Mouse (Mus musculus) right cerebral cortex, postnatal 25 days (tissue): ENCODE measurements around the gene Scrn1.
A peak's percentile ranks its signal among the peaks of the same experiment; 100 is the strongest.

ENCODE experiments used
- DNase-seq: peaks from one replicate; pipeline ENCODE4 v3.0.0; 2022

Gene Scrn1

DNA sequence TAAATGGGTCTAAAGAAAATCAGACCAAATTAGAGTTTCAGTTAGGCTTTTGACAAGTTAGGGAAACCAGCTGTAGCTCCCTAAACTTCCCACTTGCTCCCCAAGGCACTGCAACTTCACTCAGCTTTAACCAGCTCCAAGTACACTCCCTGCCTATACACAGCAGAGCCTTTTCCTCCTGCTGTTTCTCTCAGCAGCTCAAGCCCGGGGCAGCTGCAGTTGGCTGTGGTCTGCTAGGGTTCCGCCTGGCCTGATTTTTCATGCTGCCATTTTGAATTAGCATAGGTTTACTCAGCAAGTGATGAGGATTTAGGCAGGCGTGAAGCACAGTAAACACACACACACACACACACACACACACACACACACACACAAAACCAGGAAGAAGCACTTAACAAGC, 1.3 kb downstream of the Scrn1 start:
- DNase-seq, result peak; percentile 43

DNA sequence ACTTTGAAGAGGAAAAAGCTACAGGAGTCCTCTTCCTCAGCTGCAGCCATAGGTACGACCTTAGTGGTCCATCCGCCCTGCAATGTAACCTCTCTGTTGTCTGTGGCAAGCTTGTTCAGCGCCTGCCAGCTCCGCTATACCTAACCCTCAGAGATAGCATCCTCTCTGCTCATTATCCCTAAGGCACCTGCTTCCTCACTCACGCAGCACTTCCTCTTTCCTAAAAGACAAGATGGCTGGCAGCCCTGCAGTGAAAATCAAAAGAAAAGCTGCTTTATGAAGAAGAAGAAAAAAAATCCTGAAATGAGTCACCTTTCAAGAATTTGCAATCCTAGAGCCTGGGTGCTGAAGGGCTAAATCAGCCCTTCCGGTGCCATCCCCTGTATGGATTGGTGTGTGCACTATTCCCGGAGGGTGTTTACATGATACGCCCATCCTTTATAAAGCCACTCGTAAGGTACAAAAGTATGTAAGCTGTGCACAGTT, 1.7 kb downstream of the Scrn1 start:
- no peak for DNase-seq

DNA sequence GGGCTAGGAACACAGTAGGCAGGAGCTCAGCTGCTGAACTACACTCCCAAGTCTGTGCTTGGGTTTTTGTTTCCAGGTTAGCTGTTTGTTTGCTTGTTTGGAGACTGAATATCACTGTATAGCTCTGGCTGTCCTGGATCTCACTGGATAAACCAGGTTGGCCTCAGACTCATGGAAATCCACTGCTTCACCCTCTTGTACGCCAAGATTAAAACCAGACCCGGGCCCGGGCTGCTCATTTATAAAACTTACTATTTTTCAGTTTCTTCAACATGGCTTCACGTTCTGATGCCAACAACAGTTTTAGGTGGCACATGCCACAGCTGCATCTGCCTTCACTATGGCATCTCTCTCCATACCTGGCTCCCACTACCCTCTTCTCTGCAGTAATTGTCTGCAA, 2.7 kb downstream of the Scrn1 start:
- no peak for DNase-seq

DNA sequence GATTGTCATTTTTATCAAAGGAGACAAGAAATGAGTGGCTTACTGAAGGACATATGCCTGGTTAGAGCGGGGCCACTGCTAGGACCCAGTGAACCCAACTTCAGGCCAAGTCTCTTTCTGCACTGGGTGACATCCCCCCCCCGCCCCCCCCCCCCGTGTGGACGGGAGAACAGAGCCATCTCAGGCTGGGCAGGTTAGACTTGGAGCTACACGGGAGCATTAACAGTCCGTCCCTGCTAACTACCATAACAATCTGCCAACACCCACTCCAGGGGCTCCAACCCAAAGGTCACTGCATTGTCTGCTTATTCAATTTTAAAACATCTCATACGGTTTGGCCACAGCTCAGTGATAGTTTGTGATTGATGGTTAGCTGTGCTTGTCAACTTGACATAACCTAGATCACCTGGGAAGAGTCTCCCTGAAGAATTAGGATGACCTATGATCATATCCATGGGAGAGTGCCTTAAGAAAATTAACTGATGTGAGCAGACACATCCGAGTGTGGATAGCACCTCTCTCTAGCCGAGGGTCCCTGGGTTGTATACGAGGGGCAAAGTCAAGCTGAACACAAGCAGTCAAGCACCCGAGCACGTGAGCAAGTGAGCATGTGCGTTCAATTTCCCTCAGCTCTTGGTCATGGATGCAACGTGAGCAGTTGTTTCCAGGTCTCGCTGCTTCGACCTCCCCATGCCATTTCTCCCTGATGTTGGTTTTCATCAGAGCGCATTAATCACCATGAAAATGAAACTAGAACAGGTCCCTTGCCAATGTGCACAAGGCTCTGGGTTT, 4.1 kb downstream of the Scrn1 start:
- no peak for DNase-seq

DNA sequence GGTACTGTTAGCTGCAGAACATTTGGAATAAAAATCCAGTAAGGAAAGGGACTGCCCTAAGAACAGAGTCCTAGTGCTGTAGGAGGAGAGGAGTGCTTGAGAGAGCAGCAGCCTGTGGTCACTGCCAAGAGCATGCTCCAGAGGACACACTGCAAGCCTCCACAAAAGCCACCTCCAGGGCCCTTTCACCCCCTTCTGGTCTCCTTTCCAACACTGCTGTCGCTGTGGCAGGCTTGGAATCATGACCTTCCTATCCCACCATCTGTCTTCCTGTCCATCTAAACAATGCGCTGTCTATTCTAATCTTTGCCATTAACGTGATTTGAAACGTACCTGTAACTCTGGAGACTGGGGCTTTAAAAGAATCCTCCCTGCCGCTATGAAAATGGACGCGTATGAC, 7.8 kb downstream of the Scrn1 start:
- no peak for DNase-seq

DNA sequence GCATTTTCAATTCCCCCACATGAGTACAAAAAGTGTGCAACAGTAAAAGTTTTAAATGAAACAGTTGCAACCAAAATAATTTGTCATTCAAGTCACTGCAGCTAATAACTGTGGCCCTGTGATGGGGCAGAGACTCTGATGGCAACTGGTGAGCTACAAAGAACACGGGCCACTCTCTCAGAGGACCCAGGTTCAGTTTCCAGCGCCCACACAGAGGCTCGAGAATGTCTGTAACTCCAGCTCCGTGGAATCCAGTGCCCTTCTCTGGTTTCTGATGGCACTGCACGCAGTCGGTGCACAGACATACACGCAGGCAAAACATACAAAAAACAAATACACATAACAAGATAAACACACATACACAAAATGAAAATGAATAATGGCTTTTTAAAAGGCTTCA, 8.6 kb downstream of the Scrn1 start:
- no peak for DNase-seq

DNA sequence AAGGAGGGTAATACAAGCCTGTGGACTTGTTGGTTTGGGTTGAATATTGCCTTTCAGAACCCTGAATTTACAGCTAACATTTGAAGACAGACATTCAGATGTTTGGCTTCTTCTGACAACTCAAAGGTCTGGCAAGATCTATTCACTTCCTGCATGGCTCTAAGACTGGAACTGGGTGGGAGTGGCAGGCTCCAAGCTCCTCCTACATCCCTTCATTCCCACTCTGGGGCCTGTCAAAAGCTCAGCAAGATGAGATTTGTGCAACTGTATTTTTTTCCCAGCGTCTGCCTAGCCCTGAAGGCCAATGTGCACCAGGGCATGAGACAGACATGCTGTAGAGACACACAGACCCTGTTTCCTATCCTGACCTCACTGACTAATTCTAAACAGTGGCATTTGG, 10.5 kb downstream of the Scrn1 start:
- no peak for DNase-seq

DNA sequence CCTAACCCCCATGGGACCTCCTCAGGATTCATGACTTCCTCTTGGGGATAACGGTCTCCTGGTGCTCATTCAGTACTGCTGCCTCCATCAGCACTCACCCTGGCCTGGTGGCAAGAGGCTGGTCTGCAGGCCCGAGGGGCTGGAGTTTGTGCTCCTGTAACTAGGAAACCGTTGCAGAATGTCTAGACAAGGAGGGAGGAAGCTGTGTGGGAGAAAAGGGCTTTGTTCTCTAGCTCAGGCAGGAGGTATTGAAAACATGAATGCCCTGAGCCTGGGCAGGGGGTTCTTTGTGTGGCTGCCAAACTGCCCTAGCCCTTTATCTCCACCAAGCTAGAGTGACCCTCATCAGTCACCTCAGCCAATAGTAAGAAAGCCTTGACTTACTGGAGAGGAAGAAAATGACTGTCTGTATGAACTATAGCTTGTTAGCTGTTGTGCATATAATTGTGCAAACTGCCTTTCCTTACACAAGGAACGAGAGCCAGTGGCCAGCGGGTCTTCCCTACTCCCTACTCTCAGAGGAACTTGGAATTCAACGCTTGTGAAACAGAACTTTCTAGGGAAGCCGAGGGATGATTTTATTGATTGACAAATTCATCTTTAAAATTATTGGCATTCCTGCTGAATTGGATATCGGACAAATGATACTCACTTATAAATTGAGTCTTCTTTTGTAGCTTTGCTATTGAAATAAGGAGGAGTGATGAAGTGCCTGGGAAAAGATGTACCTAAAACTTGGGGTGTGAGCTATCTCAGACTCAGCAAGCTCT, 11.8 kb downstream of the Scrn1 start:
- no peak for DNase-seq

DNA sequence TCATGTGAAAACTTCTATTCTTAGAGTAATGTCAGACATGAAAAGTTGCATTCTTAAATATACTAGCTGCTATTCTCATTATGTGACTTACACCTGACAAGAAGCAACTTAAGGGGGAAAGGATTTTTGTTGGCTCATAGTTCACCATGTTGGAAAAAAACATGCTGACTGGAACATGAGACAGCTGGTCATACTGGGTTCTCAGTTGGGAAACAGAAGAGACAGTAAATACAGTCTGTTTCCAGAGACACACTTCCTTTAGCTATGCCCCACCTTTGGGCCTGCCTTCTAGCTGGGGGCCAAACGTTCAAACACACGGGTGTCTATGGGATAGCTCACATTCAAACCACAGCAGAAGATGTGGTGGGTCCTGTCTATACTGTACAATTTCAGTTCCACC, 12.7 kb downstream of the Scrn1 start:
- DNase-seq, result no peak

DNA sequence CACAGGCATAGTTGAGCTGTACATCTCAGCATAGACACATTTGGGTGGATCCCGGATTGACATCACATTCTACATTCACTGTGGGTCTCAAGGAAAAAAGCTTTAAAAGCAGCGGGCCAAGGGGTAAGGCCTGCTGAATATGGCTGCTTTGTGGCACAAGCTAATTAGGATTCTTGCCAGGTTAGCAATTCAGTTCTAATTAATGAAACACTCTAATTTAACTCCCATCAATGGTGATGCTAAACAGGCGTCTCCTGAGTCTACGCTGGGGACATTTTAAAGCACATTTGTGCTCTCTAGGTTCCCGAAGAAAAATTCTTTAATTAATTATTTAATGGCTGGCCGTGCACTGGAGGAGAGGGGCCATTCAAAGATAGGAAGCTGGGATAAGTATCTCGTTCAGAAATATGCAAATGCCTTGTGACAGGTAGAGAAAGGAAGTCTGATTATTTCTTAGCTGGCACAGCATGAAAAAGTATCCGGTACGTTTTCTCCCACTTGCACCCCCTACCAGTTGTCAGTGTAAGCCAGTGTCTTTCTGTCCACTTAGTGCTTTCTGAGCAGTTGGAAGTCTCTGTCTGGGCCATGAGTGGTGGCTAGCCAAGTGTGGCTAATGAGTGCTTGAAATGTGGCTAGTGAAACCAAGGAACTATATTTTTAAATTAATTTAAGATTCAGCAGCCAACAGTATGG, 13.4 kb downstream of the Scrn1 start:
- DNase-seq, result no peak

DNA sequence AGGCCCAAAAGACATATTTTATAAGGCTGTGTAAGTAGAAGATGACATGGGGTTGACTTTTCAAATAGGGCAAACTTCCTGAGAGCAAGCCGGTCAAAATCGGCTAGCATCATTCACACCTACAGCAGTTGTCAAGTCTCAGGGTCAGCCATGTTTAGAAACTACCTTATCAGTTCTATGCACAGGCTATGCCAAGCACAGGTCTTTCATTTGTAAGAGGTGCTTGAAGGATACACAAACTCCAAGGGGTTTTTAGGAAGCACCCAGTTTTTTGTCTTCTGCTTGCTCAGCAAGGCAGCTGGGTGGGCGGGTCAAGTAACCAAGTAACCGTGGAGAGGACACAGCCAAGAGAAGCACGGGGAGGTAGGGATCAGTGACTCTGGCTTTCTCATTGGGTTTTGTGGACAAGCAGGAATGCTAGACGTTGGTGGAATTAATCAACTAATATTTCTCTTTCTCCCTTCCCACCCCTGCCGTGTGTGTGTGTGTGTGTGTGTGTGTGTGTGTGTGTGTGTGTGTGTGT, 15.4 kb downstream of the Scrn1 start:
- DNase-seq, result no peak

DNA sequence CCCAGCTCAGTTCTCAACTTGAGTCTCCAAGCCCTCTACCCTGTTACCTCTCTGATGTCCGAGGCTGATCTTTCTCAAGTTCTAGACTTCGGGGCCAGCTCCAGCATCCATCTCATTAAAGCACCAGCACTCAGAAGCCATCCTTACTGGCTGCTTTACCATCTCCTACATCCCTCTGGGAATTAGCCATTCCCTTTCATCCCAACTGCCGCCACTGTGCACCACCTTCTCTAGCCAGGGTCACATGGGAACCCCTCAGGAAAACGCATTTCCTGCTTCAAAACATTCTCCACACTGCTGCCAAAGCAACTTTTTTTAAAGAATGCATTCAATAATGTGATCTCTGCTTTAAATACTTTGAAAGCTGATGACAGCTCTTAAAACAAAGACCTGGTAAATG, 17.0 kb downstream of the Scrn1 start:
- no peak for DNase-seq

DNA sequence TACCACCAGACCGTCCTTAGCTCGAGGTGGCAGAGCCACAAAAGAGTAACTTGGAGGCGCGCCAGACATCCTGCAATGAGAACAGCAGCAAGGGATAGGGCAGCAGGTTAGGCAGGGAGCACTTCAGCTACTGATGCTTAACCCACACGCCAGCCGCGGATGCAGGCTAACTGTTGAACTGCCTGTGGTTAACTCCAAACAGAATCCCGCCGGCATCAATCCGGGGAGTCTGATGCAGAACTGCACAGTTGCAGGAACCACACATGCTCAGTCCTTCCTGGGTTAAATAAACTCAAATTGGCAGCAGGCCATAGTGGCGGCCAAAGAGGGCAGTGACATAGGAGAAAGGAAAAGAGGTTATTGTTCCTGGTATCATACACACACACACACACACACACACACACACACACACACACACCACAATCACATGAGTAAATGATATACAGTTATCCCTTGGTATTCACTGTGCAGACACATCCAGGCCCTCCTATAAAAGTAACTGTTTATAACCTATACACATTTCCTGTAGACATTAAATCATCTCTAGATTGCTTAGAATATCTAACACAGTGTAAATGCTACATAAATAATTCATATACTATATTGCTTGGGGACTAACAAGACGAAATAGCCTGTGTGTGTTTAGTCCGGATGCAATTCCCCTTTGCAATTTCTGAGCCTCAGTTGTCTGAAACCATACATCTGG, 17.8 kb downstream of the Scrn1 start:
- DNase-seq, result no peak

DNA sequence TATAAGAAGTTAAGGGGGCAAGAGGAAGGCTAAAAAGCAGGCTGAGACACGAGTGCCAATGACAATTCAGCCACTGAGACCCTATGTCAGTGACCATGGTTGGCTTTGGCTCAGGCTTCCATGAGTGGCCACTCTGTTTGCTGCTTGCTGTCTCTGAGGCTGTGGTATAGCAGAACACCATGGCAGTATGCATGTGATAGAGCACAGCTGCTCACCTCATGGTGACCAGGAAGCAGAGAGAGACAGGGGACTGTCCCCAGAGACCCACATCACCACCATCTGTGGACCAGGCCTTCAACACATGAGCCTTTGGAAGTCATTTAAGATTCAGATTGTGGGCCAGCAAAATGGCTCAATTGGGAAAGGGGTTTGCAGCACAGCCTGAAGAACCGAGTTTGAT, 22.6 kb downstream of the Scrn1 start:
- no peak for DNase-seq

DNA sequence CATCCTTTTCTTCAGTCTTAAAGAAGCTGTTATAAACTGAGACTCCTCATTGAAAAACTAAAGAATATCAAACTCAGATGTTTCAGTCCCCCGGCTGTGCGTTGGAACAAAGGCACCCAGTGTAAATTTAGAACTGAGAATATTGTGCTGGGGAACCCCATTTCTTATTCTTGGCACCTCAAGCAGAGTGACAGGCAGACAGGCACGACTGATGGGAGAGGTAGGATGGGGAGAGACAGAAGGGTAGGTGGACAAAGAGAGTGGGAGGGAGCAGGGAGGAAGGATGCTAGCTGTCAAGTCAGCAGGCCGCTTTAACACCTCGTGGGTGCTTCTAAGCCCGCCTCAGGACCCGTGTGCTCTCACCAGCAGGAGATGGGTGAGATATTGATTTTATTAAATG, 23.5 kb downstream of the Scrn1 start:
- no peak for DNase-seq

DNA sequence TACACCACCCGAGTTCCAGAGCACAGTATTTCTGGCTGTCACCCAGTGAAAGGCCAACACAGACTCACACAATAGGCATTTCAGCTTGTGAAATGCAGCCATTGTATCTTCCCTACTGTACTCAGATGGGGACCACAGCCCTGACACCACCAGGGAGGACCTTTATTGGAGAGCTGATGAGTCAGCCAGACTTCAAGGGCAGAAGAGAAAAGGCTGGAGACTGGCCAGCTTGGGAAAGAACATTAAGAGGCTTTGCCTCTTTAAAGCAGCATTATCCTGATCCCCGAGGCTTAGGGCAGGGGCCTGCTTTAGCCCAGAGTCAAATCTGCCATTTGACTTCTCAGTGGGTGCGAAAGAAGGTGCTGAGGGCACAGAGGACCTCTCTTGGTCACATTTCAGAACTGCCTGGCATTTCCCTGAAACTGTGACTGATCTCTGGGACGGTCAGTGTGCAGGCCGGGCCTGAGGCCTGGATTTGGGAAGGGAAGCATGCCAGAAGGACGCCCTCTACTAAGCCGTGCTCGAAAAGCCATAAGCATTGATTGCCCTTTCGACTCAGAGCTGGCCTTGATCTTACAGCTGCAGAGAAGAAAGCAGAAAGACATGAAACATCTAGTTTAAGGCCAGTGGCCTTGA, 25.9 kb downstream of the Scrn1 start:
- DNase-seq, result no peak

DNA sequence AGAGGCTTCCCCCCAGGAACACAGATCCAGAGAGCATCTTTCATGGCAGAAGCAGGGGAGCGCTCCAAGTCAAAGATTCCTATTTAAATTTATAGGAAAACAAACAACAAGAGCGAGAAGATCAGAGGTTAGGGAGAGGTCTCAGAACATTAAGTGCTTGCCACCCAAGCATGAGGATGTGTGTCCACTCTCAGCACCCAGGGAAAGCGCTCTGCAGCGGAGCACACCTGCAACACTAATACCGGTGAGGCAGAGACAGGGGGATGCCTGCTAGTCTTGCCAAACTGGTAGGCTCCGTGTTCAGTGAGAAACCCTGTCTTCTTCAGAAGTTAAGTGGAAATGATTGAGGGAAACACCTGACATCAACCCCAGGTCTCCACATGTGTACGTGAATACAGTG, 26.9 kb downstream of the Scrn1 start:
- no peak for DNase-seq

DNA sequence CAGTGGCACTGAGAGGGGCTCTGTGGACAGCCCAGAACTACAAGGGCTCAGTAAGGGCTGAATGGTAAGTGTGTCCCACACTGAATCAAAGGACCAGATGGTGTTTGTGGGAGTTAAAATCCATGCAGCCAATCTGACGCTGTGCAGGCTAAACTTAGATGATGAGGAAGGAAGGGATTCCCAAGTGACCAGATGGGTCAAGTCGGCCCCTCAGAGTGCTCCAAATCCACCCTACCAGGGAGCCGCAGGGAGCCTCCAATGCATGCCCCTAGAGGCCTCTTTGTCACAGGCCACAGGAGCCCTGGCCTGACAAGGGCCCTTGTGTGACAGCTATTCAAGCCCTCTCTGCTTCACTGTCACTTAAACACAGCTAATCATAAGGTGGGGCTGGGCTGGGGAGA, 27.5 kb downstream of the Scrn1 start:
- DNase-seq, result no peak

DNA sequence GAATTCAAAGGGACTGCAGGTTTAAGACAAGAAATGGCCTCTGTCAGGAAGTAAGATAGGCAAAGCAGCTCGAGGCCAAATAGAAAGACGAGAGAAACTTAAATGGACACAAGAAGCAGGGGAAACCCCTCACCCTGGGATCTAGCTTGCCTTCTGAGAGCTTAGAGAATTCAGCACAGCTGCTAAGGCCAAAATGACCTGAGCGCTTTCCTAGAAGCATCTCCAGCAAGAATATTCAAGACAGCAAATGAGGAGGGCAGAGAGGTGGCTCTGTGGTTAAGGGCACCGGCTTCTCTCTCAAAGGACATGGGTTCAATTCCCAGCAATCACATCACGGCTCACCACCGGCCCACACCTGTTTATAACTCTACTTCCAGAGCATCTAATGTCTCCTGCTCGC, 29.2 kb downstream of the Scrn1 start:
- no peak for DNase-seq

DNA sequence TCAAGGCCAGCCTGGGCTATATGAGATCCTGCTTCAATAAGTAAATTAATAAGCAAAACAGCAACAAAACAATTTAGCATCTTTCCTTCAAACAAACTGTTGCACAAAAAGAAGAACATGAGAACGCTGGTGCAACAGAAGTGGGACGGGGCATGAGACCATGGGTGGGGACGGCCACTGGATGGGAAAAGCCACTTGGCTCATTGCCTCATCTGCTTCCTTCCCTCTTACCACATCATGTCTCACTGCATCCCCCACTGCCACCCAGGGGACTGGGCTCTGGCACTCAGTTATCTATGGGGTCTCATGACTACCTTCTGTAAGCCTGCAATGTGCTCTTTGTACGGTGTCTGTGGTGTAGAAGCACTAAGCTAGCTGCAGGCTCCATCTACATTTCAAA, 30.8 kb downstream of the Scrn1 start:
- no peak for DNase-seq

DNA sequence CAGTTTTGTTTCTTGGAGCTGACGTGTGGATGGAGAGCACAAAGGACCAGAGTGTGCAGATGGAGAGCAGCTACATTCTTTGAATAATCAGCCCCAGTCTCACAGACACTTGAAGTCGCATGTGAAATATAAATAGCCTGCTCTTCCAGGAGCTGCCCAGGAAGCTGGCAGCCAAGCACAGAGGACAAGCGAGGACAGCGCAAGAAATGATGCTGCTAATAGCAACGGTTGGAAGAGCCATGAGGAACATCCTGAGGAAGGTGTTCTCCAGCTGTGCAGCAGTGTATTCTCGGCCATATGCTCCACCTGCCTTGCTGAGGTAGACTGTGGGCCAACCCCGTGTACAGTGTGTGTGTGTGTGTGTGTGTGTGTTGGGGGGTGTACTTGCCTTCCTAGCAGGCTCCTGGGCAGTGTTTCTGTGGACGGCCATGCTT, 35.2 kb downstream of the Scrn1 start:
- DNase-seq, result no peak

DNA sequence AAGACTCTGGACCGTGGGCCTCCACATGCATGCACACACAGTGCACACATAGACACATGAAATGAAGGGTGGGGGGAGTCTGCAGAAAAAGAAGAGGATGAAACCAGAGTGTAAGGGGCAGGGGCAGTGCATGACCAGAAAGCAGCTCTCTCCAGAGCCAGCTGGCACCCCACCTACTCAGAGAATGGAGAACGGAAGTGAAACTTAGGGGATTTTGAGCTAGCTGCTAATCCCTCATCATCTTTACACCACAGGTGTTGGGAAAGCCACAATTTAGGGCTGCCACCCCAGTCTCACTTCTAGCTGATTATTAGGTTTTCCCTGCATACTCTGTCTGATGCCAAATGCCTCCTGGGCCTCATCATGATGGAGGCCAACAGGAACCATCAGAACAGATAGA, 36.1 kb downstream of the Scrn1 start:
- DNase-seq, result no peak
